Mouse (Mus musculus) CH12.LX (cell line): ENCODE data around the gene Timp3.

Experiments
- CHD1 ChIP-seq: IDR thresholded peaks from 2 replicates; pipeline ENCODE4 v1.6.1; 2012; ENCODE audit warnings: low read depth, low read length, improper control_type of control experiment, inconsistent platforms
- EP300 ChIP-seq: IDR thresholded peaks from 2 replicates; pipeline ENCODE4 v1.6.1; 2011; ENCODE audit warnings: low read length, improper control_type of control experiment
- MEF2A ChIP-seq: IDR thresholded peaks from 2 replicates; pipeline ENCODE4 v1.6.1; 2014; ENCODE audit warnings: low read depth, mild to moderate bottlenecking, inconsistent platforms, low read length, improper control_type of control experiment, borderline replicate concordance
- POLR2A ChIP-seq: IDR thresholded peaks from 2 replicates; pipeline ENCODE4 v1.6.1; 2011; ENCODE audit warnings: low read depth, mild to moderate bottlenecking, improper control_type of control experiment, low read length
- RCOR1 ChIP-seq: conservative IDR thresholded peaks from 2 replicates; pipeline ENCODE4 v1.6.1; 2012; ENCODE audit warnings: low read depth, mild to moderate bottlenecking, inconsistent platforms, low read length, improper control_type of control experiment
- TBP ChIP-seq: conservative IDR thresholded peaks from 2 replicates; pipeline ENCODE4 v1.6.1; 2011; ENCODE audit warnings: low read depth, low read length, improper control_type of control experiment
- ZC3H11A ChIP-seq: IDR thresholded peaks from 2 replicates; pipeline ENCODE4 v1.6.1; 2012; ENCODE audit warnings: low read depth, mild to moderate bottlenecking, inconsistent platforms, low read length, improper control_type of control experiment

GRCm38 (mm10) chr10:86290109-86290771 lies 9.9 kb upstream of the Timp3 start:
- TF ChIP-seq TBP (no peak), POLR2A (no peak), CHD1 (no peak), RCOR1 (no peak), MEF2A (no peak), ZC3H11A (no peak), EP300 (no peak)
